Mouse (Mus musculus) urinary bladder, adult 18-20 months (tissue): ENCODE measurements around the gene Gm10188.
A peak's percentile ranks its signal among the peaks of the same experiment; 100 is the strongest.

Experiments used
- DNase-seq, 2 experiments: peaks; one replicate each; pipeline ENCODE4 v3.0.0; 2022; ENCODE audit warnings: low spot score in 2 of 2, mixed read lengths in 2 of 2

Gene Gm10188

DNA sequence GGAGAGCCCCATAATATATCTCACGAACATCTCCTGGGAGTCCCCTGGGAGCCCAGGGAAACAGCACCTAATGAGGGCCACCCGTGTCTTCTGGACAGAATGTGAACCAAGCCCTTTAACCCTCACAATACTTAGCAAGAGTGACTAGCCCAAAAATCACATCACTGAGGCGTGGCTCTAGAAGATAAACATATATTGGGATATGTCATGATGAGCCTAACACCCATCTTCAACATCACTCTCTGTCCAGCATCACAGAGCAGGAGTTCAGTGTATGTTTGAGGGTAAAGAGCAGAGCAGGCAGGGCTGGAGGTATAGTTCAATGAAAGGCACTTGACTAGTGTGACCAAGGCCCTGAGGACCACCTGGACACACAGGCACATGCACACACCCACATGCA lies at the start of gene Gm10188:
TSS of gene Gm10188 (minus strand) at position 101 of the 400 bp plus-strand sequence.
- no peak for DNase-seq

DNA sequence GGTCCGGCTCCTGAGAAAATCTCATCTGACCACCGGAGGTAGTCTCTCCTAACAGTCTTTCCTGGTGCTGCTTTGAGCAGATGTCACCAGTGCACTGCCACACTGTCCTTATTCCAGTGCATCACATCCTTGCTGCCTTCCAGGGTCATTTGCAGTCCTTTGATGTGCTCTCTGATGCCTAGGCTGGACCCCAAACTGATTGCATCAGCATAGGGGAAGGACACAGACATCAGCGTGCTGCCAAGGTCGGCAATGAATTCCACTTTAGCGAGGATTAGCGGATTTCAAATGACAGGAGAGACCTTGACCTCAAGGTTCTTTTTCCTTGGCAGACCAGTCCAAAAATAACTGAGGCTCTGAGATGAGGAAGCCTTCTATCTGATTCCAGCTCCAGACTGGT lies 47.6 kb upstream of the Gm10188 start:
- DNase-seq: no peak

DNA sequence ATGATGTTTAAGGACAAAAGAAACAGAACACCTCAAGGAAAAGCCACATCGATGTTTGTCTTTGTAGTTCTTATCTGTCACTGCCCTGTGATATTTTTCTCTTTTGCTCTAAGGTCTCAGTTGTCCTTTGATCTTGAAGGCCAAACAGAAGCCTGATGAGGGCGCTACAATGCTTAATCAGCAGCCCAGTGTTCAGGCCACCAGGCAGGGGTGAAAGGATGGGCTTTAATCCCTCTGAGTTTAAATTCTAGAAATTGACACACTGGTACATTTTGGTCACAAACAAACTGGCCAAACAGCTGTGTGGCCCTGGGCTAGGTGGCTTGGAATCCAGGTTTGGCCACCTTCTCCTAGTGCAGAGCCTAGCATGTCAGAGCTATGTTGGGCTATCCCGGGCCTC lies 47.1 kb upstream of the Gm10188 start:
- DNase-seq: no peak

DNA sequence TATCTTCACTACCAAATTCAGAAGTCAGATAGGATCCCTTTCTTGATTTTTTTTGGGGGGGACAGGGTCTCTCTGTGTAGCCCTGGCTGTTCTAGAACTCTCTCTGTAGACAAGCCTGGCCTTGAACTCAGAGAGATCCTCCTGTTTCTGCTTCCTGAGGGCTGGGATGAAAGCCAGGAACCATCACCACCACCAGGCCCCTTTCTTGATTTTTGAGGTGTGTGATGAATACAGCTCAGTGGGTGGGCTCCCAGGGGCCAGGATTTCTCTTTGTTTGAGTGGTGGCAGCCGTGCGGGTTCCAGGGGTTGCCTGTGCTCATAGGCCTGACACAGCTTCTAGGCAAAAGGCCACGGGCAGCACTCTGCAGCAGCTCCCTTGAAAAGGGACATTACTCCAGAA lies 41.7 kb upstream of the Gm10188 start:
- DNase-seq: no peak

DNA sequence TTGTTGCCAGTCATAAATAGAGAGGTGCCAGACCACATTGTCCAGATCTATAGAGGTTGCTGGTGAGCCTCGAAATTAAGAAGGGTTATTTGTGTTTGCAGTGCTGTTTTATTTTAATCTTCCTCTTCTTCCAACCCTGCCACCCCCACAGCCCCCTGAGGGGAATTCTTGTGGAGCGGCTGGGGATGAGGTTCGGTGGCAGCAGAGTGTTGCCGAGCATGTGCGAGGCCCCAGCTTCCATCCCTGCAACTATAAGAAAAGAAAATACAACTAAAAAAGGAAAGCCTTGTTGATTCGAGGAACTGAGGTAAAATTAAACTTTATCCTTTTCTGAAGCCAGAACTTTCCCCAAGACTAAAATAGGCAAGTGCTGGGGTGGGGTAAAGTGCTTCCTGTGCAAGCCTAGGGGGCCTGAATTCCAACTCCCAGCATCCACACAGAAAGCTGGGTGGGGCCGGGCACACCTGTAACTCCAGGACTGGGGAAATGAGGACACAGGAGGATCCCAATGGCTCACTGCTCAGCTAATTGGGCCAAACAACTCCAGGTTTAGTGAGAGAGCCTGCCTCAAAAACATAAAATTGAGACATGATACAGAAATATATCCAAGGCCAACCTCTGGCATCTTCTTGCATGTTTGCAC lies 39.0 kb upstream of the Gm10188 start:
- DNase-seq: no peak

DNA sequence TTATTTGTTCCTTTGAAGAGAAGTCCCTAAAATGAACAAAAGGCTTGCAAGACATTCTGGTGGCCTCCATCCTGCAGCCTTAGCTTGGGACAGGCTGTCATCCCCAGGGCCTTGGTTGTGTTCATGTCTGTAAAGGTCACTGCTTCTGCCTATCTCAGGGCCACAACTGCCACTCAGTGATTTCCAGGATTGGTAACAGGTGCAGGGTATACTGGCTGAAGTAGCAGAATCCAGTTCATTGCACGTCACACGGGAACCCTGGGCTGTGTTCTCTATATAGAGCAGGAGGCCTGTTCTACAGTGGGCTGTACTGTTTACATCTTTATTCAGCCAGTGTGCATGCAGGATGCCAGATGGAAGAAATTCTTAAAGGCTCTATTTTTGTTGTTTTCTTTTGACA lies 38.4 kb upstream of the Gm10188 start:
- no peak for DNase-seq

DNA sequence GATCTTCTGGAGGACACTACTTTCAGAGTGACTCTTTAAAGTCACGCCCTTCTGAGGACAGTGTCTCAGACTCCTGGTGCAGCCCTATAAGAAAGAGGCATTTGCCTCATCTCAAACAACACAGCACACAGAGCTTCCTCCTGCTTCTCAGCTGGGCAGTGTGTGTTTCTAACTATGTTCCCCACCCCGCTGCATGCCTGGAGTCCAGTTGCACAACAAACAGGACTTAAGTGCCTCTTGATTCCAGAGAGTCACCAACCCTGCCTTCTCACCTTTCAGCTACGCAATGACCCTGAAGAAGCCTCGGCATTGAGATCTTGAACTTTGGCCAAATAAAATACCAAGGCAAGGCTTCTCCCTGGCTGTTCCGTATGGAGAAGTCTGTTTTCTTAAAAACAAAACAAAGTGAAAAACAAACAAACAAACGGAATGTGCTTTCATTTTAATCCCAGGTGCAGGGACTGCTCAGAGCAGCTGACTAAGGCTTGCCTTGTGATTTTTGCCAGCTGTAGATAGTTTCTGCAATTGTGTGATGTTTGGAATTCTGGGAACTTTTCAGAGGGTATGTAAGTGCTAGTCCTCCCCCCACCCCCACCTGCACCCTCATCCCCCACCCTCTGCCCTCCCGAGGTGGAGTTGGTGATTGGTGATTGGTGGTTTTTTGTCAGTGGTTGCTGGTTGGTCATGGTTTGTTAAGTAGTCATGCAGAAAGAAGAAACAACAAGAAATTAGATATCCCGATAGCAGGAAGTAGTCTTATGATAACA lies 37.4 kb upstream of the Gm10188 start:
- no peak for DNase-seq

DNA sequence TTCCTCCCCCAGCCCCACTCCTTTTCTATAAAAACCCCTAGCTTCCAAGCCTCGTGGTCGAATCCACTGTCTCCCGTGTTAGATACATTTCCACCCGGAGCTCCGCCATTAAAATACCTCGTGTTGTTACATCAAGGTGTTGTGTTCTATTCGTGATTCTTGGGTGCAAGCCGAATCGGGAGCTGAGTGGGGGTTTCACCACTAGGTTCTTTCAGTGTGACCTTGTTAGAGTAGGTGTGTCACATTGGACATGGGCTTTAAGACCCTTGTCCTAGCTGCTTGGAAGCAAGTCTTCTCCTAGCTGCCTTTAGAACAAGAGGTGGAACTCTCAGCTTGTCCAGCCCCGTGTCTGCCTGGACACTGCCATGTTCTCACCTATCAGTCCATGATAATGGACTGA lies 36.4 kb upstream of the Gm10188 start:
- DNase-seq: no peak

DNA sequence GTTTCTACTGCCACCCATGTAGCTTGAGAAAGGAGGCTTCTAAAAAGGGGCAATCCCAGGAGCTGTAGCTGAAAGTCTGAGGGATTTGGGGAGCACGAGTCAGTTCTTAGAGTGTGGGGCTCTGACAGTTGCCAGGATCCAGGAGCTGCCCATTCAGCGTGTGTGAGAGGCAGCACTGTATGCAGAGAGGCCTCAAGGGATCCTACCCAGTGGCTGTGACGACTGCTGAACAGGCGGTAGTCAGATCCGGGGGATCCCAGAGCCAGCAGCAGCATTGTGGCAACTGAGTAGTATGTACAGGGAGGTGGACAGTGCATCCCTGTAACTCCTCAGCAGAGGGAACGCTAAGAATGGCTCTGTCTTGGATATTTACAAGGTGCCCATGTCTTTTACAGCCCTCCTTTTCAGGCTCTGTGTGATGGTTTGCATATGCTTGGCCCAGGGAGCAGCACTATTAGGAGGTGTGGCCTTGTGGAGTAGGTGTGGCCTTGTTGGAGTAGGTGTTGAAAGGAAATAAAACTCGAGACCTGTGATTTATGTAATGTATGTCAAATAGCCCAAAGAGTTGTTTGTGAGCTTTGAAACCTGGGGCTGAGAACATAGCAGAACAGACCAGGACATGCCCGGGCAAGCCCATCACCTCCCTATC lies 35.8 kb upstream of the Gm10188 start:
- peak in 1 of 2 experiments; percentile 4 for DNase-seq

DNA sequence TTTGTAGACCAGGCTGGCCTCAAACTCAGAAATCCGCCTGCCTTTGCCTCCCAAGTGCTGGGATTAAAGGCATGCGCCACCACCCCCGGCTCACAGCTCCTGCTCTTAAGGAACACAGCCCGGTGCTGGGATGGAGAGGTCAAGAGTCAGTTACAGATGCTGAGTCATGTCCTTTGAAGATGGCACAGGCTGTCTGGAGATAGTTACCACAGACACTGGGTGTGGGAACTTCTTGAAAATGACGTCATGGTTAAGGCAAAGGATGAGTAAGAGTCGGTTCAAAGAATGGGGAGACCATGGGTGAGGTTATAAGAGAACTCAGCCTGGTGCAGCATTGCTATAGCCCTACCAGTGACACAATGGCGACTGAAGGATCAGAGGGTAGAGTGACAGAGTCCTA lies 35.0 kb upstream of the Gm10188 start:
- DNase-seq: no peak

DNA sequence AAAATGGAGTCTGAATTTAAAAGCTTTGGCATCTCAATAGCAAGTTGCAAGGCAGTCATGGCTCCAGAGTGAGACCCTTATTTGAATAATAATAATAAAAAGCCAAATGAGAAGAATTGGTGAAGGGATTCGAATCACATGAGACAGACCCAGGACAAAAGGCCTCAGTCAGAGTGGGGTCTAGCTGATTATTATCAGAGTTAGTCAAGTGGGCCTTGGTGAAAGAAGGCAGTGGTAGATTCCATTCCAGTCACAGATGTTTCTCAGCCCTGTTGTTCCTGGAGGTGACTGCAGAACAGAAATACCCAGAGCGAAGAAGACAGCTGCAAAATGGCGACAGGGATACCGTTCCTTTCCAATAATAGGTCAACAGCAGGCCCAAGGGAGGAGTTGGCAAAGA lies 34.1 kb upstream of the Gm10188 start:
- DNase-seq: no peak

DNA sequence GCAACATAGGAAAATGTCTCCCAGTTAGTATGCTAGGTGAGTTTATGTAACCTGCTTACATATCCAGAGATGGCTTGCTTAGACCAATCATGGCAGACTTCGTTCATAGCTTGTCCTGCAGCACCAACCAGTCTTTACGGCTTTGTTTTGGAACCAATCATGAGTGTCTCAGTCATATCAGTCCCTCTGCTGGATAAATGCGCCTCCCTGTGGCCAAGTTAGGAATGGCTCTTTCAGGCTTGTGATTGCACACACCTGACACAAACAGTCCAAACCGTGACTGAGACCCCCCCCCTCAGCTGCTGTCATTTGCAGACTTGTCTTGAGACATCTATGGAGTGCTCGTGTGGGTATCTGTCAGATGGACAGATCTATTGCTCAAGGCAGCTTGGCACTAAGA lies 31.5 kb upstream of the Gm10188 start:
- no peak for DNase-seq

DNA sequence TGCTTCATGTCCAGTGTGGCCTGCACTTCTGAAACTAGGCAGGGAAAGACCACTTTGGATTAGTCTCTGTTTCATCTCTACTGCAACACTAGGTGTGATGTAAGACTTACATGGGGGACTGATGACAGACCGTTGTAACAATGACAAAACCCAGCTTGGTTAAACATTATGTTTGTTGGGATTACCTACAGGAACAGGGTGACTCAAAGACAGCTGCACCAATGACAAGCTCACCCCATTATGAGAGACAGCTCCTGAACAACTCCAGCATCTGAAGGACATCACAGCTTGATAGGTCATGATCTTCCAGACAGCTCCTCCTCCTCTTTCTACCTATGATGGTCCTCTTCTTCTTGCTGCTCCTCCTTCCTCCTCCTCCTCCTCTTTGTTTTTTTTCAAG lies 30.8 kb upstream of the Gm10188 start:
- DNase-seq: no peak

DNA sequence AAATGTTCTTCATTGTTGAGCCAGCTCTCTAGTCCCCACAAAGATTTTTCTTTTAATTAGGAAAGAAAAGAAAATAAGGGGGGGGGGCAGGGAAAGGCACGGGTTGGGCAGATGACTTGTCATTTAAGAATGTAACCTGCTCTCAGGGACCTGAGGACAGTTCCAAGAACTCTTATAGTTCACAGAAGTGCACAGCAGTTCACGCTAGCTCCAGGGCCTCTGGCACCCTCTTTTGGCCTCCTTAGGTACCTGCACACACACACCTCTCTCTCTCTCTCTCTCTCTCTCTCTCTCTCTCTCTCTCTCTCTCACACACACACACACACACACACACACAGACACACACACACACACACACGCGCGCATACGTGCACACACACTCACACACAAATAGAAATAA lies 24.9 kb upstream of the Gm10188 start:
- no peak for DNase-seq

DNA sequence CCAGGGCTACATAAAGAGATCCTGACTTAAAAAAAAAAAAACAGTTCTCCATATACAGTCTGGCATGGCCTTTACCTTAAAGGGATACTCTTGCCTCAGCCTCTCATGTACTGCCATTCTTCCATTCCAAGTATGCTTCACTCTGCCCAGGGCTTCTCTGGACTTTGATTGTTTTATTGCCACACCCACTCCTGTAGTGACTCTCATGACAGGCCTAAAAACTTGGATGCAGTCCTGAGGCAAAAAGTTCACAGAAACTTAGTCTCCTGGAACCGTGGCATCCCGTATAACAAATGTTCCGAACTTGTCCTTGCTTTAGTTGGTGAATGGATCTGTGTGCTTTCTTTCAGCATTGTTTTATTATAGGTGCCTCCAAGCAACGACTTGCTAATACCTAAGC lies 17.1 kb upstream of the Gm10188 start:
- no peak for DNase-seq

DNA sequence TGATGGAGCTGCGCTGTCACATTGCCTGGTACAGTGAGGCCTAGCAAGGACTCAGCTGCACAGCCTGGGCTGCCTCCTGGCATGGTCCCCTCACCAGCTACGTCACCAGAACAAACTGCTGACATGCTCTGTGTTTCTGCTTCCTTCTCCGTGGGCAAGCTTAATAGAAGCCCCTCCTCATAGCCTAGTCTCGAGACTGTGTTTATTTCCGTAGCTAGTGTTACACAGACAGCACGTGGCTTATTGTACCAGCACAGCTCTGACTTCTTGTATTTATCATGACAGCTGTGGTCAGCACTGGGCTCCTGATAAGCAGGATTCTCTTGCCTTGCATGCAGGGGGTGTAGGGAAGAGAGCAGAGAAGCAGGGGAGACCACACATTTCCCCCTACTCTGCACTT lies 16.6 kb upstream of the Gm10188 start:
- no peak for DNase-seq

DNA sequence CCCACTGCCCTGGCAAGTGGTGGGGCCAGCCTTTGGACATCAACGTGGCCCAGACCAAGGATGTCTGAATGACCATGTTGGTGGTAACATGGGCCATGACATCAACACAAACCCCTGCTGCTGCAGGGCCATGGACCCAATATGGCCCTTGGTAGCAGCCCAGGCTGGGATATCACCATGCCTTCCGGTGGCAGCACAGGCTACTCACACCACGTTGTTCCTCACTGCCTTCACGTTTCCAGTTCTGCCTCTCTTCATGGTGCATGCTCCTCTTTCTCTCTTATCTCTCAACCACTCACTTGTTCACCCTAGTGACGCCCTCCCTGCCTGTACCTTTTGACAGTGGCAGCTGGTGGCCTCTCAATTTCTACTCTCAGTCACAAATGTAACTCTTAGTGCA lies 15.4 kb upstream of the Gm10188 start:
- no peak for DNase-seq

DNA sequence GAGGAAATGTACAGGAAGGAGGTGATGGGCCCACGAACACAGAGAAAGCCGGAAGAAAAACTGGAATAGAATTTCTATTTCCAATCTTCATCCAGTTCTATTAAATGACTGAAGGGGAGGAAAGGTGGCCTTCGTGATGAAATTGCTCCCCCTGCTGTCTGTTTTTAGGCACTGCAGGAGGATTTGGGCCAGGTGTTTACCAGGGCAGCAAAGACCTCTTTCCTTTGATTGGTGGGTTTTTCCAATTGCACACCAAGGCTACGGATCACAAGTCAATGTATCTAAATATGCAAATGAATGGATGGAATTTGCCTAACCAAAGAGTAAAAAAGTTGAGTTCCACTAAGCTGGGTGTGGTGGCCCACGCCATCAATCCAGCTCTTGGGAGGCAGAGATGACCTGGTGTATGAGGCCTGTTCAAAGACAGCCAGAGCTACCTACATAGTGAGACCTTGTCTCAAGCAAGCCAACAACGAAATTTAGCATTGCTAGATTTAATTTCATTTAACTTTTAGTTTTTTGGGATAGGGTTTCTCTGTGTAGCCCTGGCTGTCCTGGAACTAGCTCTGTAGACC lies 8.1 kb upstream of the Gm10188 start:
- peak; percentile 26 to 36 for DNase-seq

DNA sequence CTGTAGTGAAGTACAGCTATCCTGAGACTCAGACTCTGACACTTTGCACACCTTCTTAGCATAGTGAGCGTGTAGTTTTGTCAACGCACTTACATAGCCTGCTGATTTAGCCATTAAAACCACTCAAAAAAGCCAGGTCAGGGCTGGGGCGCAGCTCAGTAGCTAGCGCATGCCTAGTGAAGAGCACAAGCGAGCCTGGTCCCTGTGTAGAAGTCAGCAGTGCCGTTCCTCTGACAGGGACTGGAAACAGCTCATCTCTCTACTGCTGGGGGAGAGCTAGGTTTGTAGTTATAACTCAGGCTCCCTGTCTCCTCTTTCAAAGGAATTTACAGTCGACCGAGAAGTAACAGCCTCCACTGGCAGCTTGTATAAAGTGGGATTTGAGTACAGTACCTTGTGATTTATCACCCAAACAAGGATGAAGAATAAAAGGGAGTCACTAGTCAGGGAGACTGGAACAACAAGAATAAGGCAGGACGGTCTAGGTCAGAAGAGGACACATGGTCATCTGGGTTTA lies 5.2 kb upstream of the Gm10188 start:
- no peak for DNase-seq

DNA sequence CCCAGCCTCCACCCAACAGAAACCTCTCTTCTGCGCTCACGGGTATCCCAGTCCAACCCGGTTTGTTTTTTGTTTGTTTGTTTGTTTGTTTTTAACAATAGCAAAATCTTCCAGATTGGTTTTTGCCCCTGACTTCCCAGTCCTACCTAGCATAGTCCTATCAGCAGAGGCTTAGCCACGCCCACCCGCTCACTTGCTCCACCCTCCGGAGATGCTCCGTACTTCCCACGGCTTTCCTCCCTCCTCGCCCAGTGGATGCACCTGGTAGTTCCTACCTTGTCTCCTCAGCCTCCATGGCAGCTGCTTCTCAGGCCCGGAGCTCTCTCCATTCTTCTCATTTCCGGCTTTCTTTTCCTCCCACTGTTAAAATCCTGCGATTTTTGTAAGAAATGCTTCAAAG lies 4.0 kb upstream of the Gm10188 start:
- DNase-seq: peak in 1 of 2 experiments; percentile 12

DNA sequence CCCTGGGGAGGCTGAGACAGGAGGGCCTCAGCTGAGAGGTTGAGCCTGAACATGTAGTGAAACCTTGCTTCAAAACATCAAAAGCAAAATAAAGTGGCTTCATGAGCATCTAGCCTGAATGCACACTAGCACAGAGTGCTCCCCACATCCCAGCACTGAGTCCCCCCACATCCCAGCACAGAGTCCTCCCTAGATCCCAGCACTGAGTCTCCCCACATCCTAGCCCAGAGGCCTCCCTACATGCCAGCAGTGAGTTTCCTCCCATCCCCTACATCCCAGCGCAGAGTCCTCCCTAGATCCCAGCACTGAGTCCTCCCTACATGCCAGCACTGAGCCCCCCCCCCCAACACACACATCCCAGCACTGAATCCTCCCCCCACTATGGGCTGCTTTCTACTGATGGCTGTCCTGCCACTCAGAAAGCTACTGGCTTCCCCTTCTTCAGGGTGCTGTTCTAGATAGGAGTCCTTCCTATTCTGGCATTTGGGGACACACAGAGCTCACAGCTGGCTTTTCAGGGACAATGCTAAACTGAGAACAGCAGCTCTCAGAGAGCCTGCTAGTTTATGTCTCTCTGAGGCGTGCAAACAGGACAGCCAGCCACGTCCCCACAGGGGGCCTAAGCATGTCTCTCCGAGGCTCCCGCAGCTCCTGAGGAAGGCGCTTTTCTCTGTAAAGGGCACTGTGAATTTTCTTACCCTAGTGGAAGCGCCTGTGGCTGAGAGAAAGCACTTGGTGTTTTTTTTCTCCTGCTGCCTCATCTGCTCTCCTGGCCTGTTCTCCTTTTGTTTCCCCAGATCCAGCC lies 2.1 kb upstream of the Gm10188 start:
- no peak for DNase-seq
